Mouse (Mus musculus): ENCODE results near the gene Pkn1. TPM values are rescaled to one million over a fixed set of nuclear protein-coding genes. Genes with fewer than 3 reads are reported as not detected.

Pkn1 gene
- polyA plus RNA-seq, 1 experiment from 2014 or later: 20.3 TPM

- no peak for ATAC-seq (ENCODE audit: low FRiP score)
- H3K9ac ChIP-seq (ENCODE audit: low read length): no peak overlapping the region
- H3K36me3 ChIP-seq (ENCODE audit: control insufficient read depth, insufficient read depth, low read length): no peaks in the 10 kb centered on the region
- WGBS: 47% methylated on average over 8 of the region's 8 CpGs
- no peak for DNase-seq (ENCODE audit: low spot score, missing footprints)
- H3K27ac ChIP-seq (ENCODE audit: low read depth, low read length): no peak overlapping the region
- H3K27me3 ChIP-seq (ENCODE audit: control insufficient read depth, insufficient read depth, low read length): peaks cover 28% of the 10 kb centered on the region
- H3K4me1 ChIP-seq (ENCODE audit: control insufficient read depth, insufficient read depth, low read length): peaks cover 4% of the 10 kb centered on the region; the same call in 1 of the 2 replicates
- H3K4me2 ChIP-seq: no peak overlapping the region
- no peaks in the 10 kb centered on the region for H3K9me3 ChIP-seq (ENCODE audit: control insufficient read depth, low read length)
- no peak overlapping the region for H3K4me3 ChIP-seq (ENCODE audit: low read depth, low read length)
These were observed 40.9 kb upstream of the Pkn1 start for GRCm38 (mm10) chr8:83739711-83740468.

GRCm38 (mm10) chr8:83738949-83739710 lies 40.2 kb upstream of the Pkn1 start:
- no peak overlapping the region for H3K9ac ChIP-seq (ENCODE audit: low read length)
- H3K27ac ChIP-seq (ENCODE audit: low read depth, low read length): no peak overlapping the region
- H3K27me3 ChIP-seq (ENCODE audit: control insufficient read depth, insufficient read depth, low read length): peaks cover 28% of the 10 kb centered on the region
- no peak for DNase-seq (ENCODE audit: low spot score, missing footprints)
- no peak for ATAC-seq (ENCODE audit: low FRiP score)
- H3K9me3 ChIP-seq (ENCODE audit: control insufficient read depth, low read length): no peaks in the 10 kb centered on the region
- no peak overlapping the region for H3K4me2 ChIP-seq
- WGBS: 74% methylated on average over 10 of the region's 10 CpGs
- H3K4me3 ChIP-seq (ENCODE audit: low read depth, low read length): no peak overlapping the region
- H3K36me3 ChIP-seq (ENCODE audit: control insufficient read depth, insufficient read depth, low read length): no peaks in the 10 kb centered on the region
- H3K4me1 ChIP-seq (ENCODE audit: control insufficient read depth, insufficient read depth, low read length): peaks cover 4% of the 10 kb centered on the region; the same call in 1 of the 2 replicates

- Histone ChIP-seq H3K9ac (ENCODE audit: low read length) (no peak overlapping the region), H3K27me3 (ENCODE audit: control insufficient read depth, insufficient read depth, low read length) (peaks cover 28% of the 10 kb centered on the region), H3K9me3 (ENCODE audit: control insufficient read depth, low read length) (no peaks in the 10 kb centered on the region), H3K4me2 (no peak overlapping the region), H3K4me1 (ENCODE audit: control insufficient read depth, insufficient read depth, low read length) (peaks cover 4% of the 10 kb centered on the region; the same call in 1 of the 2 replicates), H3K27ac (ENCODE audit: low read depth, low read length) (no peak overlapping the region), H3K4me3 (ENCODE audit: low read depth, low read length) (no peak overlapping the region), H3K36me3 (ENCODE audit: control insufficient read depth, insufficient read depth, low read length) (no peaks in the 10 kb centered on the region)
- no peak for ATAC-seq (ENCODE audit: low FRiP score)
- DNase-seq (ENCODE audit: low spot score, missing footprints): no peak
- 75% methylated on average over 4 of the region's 4 CpGs for WGBS
These were observed 39.0 kb upstream of the Pkn1 start for GRCm38 (mm10) chr8:83737852-83738562.

GRCm38 (mm10) chr8:83737346-83737745 lies 38.4 kb upstream of the Pkn1 start:
- DNase-seq (ENCODE audit: low spot score, missing footprints): no peak
- H3K9ac ChIP-seq (ENCODE audit: low read length): no peak overlapping the region
- peaks cover 4% of the 10 kb centered on the region; the same call in 1 of the 2 replicates for H3K4me1 ChIP-seq (ENCODE audit: control insufficient read depth, insufficient read depth, low read length)
- H3K27ac ChIP-seq (ENCODE audit: low read depth, low read length): no peak overlapping the region
- H3K36me3 ChIP-seq (ENCODE audit: control insufficient read depth, insufficient read depth, low read length): no peaks in the 10 kb centered on the region
- no peak overlapping the region for H3K4me2 ChIP-seq
- no peaks in the 10 kb centered on the region for H3K9me3 ChIP-seq (ENCODE audit: control insufficient read depth, low read length)
- H3K27me3 ChIP-seq (ENCODE audit: control insufficient read depth, insufficient read depth, low read length): peaks cover 25% of the 10 kb centered on the region
- H3K4me3 ChIP-seq (ENCODE audit: low read depth, low read length): no peak overlapping the region
- no peak for ATAC-seq (ENCODE audit: low FRiP score)
- 85% methylated on average over 4 of the region's 4 CpGs for WGBS

GRCm38 (mm10) chr8:83736681-83737080 lies 37.7 kb upstream of the Pkn1 start:
- Histone ChIP-seq H3K4me1 (ENCODE audit: control insufficient read depth, insufficient read depth, low read length) (peaks cover 4% of the 10 kb centered on the region; the same call in 1 of the 2 replicates), H3K36me3 (ENCODE audit: control insufficient read depth, insufficient read depth, low read length) (no peaks in the 10 kb centered on the region), H3K9ac (ENCODE audit: low read length) (no peak overlapping the region), H3K27ac (ENCODE audit: low read depth, low read length) (no peak overlapping the region), H3K4me2 (no peak overlapping the region), H3K9me3 (ENCODE audit: control insufficient read depth, low read length) (no peaks in the 10 kb centered on the region), H3K27me3 (ENCODE audit: control insufficient read depth, insufficient read depth, low read length) (peaks cover 20% of the 10 kb centered on the region), H3K4me3 (ENCODE audit: low read depth, low read length) (no peak overlapping the region)
- no peak for ATAC-seq (ENCODE audit: low FRiP score)
- 93% methylated on average over 4 of the region's 4 CpGs for WGBS
- DNase-seq (ENCODE audit: low spot score, missing footprints): no peak

- no peaks in the 10 kb centered on the region for H3K4me1 ChIP-seq (ENCODE audit: control insufficient read depth, insufficient read depth, low read length)
These were observed 33.9 kb upstream of the Pkn1 start for GRCm38 (mm10) chr8:83732919-83733318.

GRCm38 (mm10) chr8:83731906-83732305 lies 32.9 kb upstream of the Pkn1 start:
- Histone ChIP-seq H3K4me1 (ENCODE audit: control insufficient read depth, insufficient read depth, low read length) (no peaks in the 10 kb centered on the region), H3K9ac (ENCODE audit: low read length) (no peak overlapping the region), H3K27ac (ENCODE audit: low read depth, low read length) (no peak overlapping the region), H3K4me3 (ENCODE audit: low read depth, low read length) (no peak overlapping the region), H3K27me3 (ENCODE audit: control insufficient read depth, insufficient read depth, low read length) (no peaks in the 10 kb centered on the region), H3K9me3 (ENCODE audit: control insufficient read depth, low read length) (no peaks in the 10 kb centered on the region), H3K36me3 (ENCODE audit: control insufficient read depth, insufficient read depth, low read length) (no peaks in the 10 kb centered on the region), H3K4me2 (no peak overlapping the region)
- ATAC-seq (ENCODE audit: low FRiP score): no peak
- WGBS: 75% methylated on average over 5 of the region's 5 CpGs
- no peak for DNase-seq (ENCODE audit: low spot score, missing footprints)

More at GRCm38 (mm10) chr8:83732919-83733318, 33.9 kb upstream of the Pkn1 start:
- Histone ChIP-seq H3K9ac (ENCODE audit: low read length) (no peak overlapping the region), H3K4me3 (ENCODE audit: low read depth, low read length) (no peak overlapping the region), H3K9me3 (ENCODE audit: control insufficient read depth, low read length) (no peaks in the 10 kb centered on the region), H3K27ac (ENCODE audit: low read depth, low read length) (no peak overlapping the region), H3K27me3 (ENCODE audit: control insufficient read depth, insufficient read depth, low read length) (no peaks in the 10 kb centered on the region), H3K4me2 (no peak overlapping the region), H3K36me3 (ENCODE audit: control insufficient read depth, insufficient read depth, low read length) (no peaks in the 10 kb centered on the region)
- ATAC-seq (ENCODE audit: low FRiP score) (no peak), DNase-seq (ENCODE audit: low spot score, missing footprints) (no peak)
- WGBS: 90% methylated on average over 6 of the region's 6 CpGs

GRCm38 (mm10) chr8:83729009-83729807 lies 30.2 kb upstream of the Pkn1 start:
- ATAC-seq (ENCODE audit: low FRiP score): peak; percentile 36; the same call in 1 of the 2 replicates
- WGBS: 81% methylated on average over 11 of the region's 11 CpGs
- H3K9me3 ChIP-seq (ENCODE audit: control insufficient read depth, low read length): no peaks in the 10 kb centered on the region
- peaks cover 10% of the 10 kb centered on the region for H3K36me3 ChIP-seq (ENCODE audit: control insufficient read depth, insufficient read depth, low read length)
- no peak overlapping the region for H3K9ac ChIP-seq (ENCODE audit: low read length)
- no peaks in the 10 kb centered on the region for H3K27me3 ChIP-seq (ENCODE audit: control insufficient read depth, insufficient read depth, low read length)
- no peak overlapping the region for H3K27ac ChIP-seq (ENCODE audit: low read depth, low read length)
- H3K4me1 ChIP-seq (ENCODE audit: control insufficient read depth, insufficient read depth, low read length): no peaks in the 10 kb centered on the region
- H3K4me2 ChIP-seq: no peak overlapping the region
- peak; percentile 88 for DNase-seq (ENCODE audit: low spot score, missing footprints)
- no peak overlapping the region for H3K4me3 ChIP-seq (ENCODE audit: low read depth, low read length)
